ENCODE assay signal across 27 mouse cellular contexts in genomic region chr4:57585281-57585800, GRCm38 (mm10). TPM values are rescaled to one million over a fixed set of nuclear protein-coding genes. Genes with fewer than 3 reads are reported as not detected.
DNase-seq lines count a peak whose midpoint lies in the region; ATAC-seq lines count a peak whose summit lies in the region.
"Had no signal": no experiment of that assay in that cellular context is flagged by ENCODE, and none has a peak within 500 bp of the region (broad histone marks: within the 10 kb centered on the region; RNA-seq: fewer than 3 reads in every experiment).

No protein-coding gene starts in this region.

- H3K36me3 ChIP-seq in heart, embryonic 11.5 days (ENCODE audit: control insufficient read depth, insufficient read depth, low read length) = no peaks in the 10 kb centered on the region
- H3K36me3 ChIP-seq: embryonic facial prominence, embryonic 10.5 days; forebrain, embryonic 10.5 days; hindbrain, embryonic 10.5 days; intestine, embryonic 15.5 days had no signal

- WGBS in heart, embryonic 11.5 days (ENCODE audit: insufficient replicate concordance) = 74% methylated on average over 6 of the region's 6 CpGs

- no peak overlapping the region for H3K9ac ChIP-seq in heart, embryonic 11.5 days (ENCODE audit: low read depth, low read length)
- H3K9ac ChIP-seq: intestine, embryonic 15.5 days; limb, embryonic 15.5 days had no signal

- ATAC-seq in heart, embryonic 11.5 days (replicated peaks; ENCODE audit: insufficient number of reproducible peaks, low FRiP score, low TSS enrichment) = no peak
- ATAC-seq: forebrain, embryonic 16.5 days; hindbrain, embryonic 16.5 days; intestine, embryonic 15.5 days had no signal

- peak; percentile 45 for DNase-seq in adrenal gland, postnatal 10 days
- DNase-seq in adrenal gland, adult 18-20 months (ENCODE audit: low spot score in 2 of 2) = no peak
- DNase-seq in heart, adult 8-10 months (ENCODE audit: low spot score) = no peak
- peak; percentile 49 for DNase-seq in lung, postnatal 36 days
- no peak for DNase-seq in lung, postnatal 10 days
- no peak for DNase-seq in right cerebral cortex, adult 2 months (ENCODE audit: low spot score in 2 of 2)
- DNase-seq: cerebellum, adult 9-10 months; gastrocnemius, postnatal 14 days; kidney, adult 8-10 months; kidney, postnatal 10 days; left cerebral cortex, postnatal 4 days; lung, postnatal 4 days; midbrain, embryonic 14.5 days; right cerebral cortex, postnatal 14 days; thymus, adult 2 months; thymus, postnatal 4 days had no signal

- peaks cover 42% of the 10 kb centered on the region for H3K4me1 ChIP-seq in heart, embryonic 11.5 days (ENCODE audit: control insufficient read depth, insufficient read depth, low read length)
- H3K4me1 ChIP-seq: embryonic facial prominence, embryonic 10.5 days; forebrain, embryonic 10.5 days; limb, embryonic 15.5 days had no signal

- peak overlapping the region; percentile 51; the same call in 1 of the 2 replicates for H3K27ac ChIP-seq in heart, embryonic 11.5 days (ENCODE audit: low read depth, low read length)
- H3K27ac ChIP-seq: embryonic facial prominence, embryonic 10.5 days; forebrain, embryonic 10.5 days; hindbrain, embryonic 10.5 days; intestine, embryonic 15.5 days; left cerebral cortex, adult 2 months; limb, embryonic 15.5 days; stomach, postnatal 0 days had no signal

- H3K27me3 ChIP-seq in heart, embryonic 11.5 days (ENCODE audit: control insufficient read depth, insufficient read depth, low read length) = no peaks in the 10 kb centered on the region
- H3K27me3 ChIP-seq: intestine, embryonic 15.5 days; limb, embryonic 15.5 days had no signal

- H3K9me3 ChIP-seq in heart, embryonic 11.5 days (replicated peaks; ENCODE audit: control insufficient read depth, low read length) = no peaks in the 10 kb centered on the region
- H3K9me3 ChIP-seq: embryonic facial prominence, embryonic 10.5 days; forebrain, embryonic 10.5 days; intestine, embryonic 15.5 days; limb, embryonic 15.5 days had no signal

- no peak overlapping the region for H3K4me2 ChIP-seq in heart, embryonic 11.5 days
- H3K4me2 ChIP-seq: intestine, embryonic 15.5 days; limb, embryonic 15.5 days had no signal

- no peak overlapping the region for H3K4me3 ChIP-seq in heart, embryonic 11.5 days (ENCODE audit: low read depth, low read length)
- H3K4me3 ChIP-seq: embryonic facial prominence, embryonic 10.5 days; forebrain, embryonic 10.5 days; hindbrain, embryonic 10.5 days; intestine, embryonic 15.5 days; left cerebral cortex, adult 2 months; limb, embryonic 15.5 days had no signal

RNA-seq across cellular contexts. Expression of gene Pakap, which starts 17.4 kb away (rescaled TPM):
- 10 to 100 TPM; 41.1 to 45.9 TPM for total RNA-seq in adrenal gland, postnatal 10 days (2021)
- total RNA-seq in adrenal gland, adult 18-20 months (2021) = 10 to 100 TPM; 34.5 to 69.8 TPM
- 46.0 and 64.7 TPM in 2 replicates for polyA plus RNA-seq in heart, embryonic 11.5 days (2014; fragmentation: Nextera tagmentation; extraction: Ambion mirVana)
- 10 to 100 TPM; 29.2 to 44.2 (median 39.5) TPM for total RNA-seq in heart, adult 8-10 months (2022)
- total RNA-seq: megakaryocyte-erythroid progenitor cell, adult 5-6 weeks had no signal

Comparison
In these comparisons a context has a peak if more than half of its experiments do, and no peak if none do; other contexts are left out.
1. DNase-seq: peak in adrenal gland, postnatal 10 days (single experiment) and lung, postnatal 36 days (single experiment); none in adrenal gland, adult 18-20 months (0 of 2), heart, adult 8-10 months (single experiment), lung, postnatal 10 days (single experiment) and right cerebral cortex, adult 2 months (0 of 2).